Mouse (Mus musculus) small intestine, adult 2 months (tissue): ENCODE measurements around the gene Entpd5.
A peak's percentile ranks its signal among the peaks of the same experiment; 100 is the strongest.

Source experiments
- CTCF ChIP-seq: fragments of 200-500 bp; IDR thresholded peaks from 2 replicates; pipeline ENCODE4 v1.5.1; 2012; ENCODE audit warnings: low read depth, mild to moderate bottlenecking, control low read depth, inconsistent platforms, low read length, moderate library complexity, mixed read lengths; ENCODE audit not compliant: insufficient replicate concordance, insufficient read length; ENCODE audit errors: extremely low read depth
- POLR2A ChIP-seq: fragments of 200-500 bp; IDR thresholded peaks from 2 replicates; pipeline ENCODE4 v1.6.1; 2012; ENCODE audit warnings: low read depth, mild to moderate bottlenecking, control low read depth, inconsistent platforms, low read length, moderate library complexity

GRCm38 (mm10) chr12:84407259-84407658, 1.6 kb downstream of the Entpd5 start:
- TF ChIP-seq CTCF = peak; percentile 15; the same call in 1 of the 2 replicates
- no peak for TF ChIP-seq POLR2A
